Mouse (Mus musculus): ENCODE measurements at regions not wholly inside any gene's neighbourhood (a gene's known extent, or its start where the extent isn't known, plus 50 kb on each side); places are given as distances from the start of the nearest gene placed in this dataset.

DNA sequence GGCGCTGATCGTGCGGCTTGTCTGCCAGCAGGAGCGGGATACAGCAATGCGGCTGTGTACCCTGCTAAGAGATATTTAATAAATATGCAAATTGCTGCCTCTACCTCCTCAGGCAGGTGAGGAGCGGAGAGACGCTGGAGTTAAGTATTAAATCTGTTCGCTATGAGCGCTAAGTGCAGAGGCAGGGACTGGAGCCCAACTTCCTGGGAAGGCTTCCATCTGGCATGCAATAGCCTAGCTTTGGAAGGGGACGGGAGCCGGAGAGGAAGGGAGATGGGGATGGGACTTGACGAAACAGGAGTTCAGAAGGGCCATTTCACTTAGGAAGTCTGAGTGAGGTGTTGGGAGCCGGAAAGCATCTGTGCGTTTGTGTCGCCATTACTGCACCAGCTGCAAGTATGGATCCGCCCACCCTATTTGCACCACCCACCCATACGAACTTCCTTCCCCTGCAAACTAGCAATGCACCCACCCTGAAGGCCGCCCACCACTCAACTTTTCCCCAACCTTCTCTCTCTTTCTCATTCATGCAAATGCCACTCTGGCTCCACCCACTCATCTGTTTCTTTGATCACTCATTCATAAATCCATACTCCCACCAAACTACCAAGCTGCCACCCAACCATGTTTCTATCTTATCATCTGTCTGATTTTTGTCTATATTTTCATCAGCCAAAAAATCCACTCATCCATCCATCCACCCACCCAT is 51.5 kb upstream of the Igsf21 start:
- 71% methylated on average over 18 of the region's 18 CpGs for WGBS
- no peaks in the 10 kb centered on the region for H3K36me3 ChIP-seq (replicated peaks)
- no peak overlapping the region for H3K4me3 ChIP-seq (replicated peaks)
- no peaks in the 10 kb centered on the region for H3K9me3 ChIP-seq
- H3K4me2 ChIP-seq: no peak overlapping the region
- ATAC-seq (ENCODE audit: low FRiP score): no peak
- H3K27me3 ChIP-seq: no peaks in the 10 kb centered on the region
- no peak overlapping the region for H3K9ac ChIP-seq
- H3K27ac ChIP-seq: no peak overlapping the region
- H3K4me1 ChIP-seq: 0 out of 2 replicates have a peak, but pooled peaks cover 2% of the 10 kb centered on the region
